Mouse (Mus musculus): ENCODE results near the gene Pten. TPM values are rescaled to one million over a fixed set of nuclear protein-coding genes. Genes with fewer than 3 reads are reported as not detected.
"Not testable (repeated sequence)": the region's sequence is repeated elsewhere in the genome, so short reads cannot be mapped to it uniquely, and the experiment has no call there.

Pten gene
- total and polyA plus RNA-seq, 2 experiments from 2014 or later = 14.7 to 95.9 TPM

DNA sequence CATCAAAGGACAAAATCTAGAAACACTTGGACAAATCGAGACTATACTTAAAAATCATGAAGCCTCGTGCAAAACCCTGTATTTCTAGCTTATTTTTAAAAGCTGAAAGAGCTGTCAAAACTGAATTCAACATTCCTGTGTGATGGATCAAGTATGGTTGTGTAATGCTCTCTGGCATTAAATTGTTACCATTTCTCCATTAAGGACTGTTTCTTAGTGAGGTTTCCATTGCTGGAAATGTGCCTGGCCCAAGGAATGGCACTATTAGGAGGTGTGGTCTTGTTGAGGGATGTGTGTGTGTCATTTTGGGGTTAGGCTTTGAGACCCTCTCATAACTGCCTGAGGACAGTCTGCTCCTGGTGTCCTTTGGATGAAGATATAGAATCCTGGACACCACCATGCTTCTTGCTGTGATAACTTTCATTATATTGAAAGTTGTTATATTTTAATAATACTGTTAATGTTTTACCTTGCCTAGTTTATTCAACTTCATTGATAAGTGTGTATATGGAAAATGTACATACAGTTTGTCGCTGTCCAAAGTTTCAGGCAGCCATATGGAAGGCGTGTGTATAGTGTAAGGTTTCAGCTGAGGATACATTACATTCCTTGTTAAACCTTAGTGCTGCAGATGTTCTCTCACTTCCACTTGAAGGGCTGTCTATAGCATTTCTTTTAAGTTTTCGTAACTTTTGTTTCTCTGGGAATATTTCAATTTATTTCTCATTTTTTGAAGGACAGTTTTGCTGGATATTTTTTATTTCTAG is 24.2 kb downstream of the Pten start:
- no peaks in the 10 kb centered on the region for H3K27me3 ChIP-seq (ENCODE audit: insufficient read depth, low read length)
- no peak for TF ChIP-seq CTCF (IDR thresholded peaks at IDR 0.05; ENCODE audit: low read depth)
- no peak for ATAC-seq
- no peak overlapping the region for H3K27ac ChIP-seq
- WGBS = 94% methylated on average over 5 of the region's 5 CpGs
- no peak overlapping the region for H3K4me3 ChIP-seq (ENCODE audit: low read length)
- no peak for DNase-seq (ENCODE audit: low spot score)
- H3K9me3 ChIP-seq (ENCODE audit: low read length) = no peaks in the 10 kb centered on the region
- no peak overlapping the region for H3K9ac ChIP-seq (replicated peaks; ENCODE audit: low read length)
- no peaks in the 10 kb centered on the region for H3K36me3 ChIP-seq (ENCODE audit: insufficient read depth, low read length)
- no peak overlapping the region for H3K4me2 ChIP-seq (ENCODE audit: low read depth, low read length)
- no peaks in the 10 kb centered on the region for H3K4me1 ChIP-seq (ENCODE audit: insufficient read depth, low read length)

DNA sequence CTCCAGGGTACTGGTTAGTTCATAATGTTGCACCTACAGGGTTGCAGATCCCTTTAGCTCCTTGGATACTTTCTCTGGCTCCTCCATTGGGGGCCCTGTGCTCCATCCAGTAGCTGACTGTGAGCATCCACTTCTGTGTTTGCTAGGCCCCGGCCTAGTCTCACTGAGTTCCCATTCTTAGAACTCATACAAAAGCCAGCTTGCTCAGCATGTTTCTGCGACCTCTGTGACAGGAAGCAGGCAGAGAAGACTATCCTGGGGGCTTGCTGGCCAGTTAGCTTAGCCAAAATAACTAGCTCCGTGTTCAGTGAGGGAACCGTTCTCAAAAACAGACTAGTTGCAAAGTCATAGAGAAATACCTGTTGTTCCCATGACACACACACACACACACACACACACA is 30.1 kb downstream of the Pten start:
- not testable (repeated sequence) for H3K4me3 ChIP-seq (ENCODE audit: low read length); ATAC-seq; DNase-seq (ENCODE audit: low spot score); H3K9me3 ChIP-seq (ENCODE audit: low read length); H3K4me1 ChIP-seq (ENCODE audit: insufficient read depth, low read length); H3K27me3 ChIP-seq (ENCODE audit: insufficient read depth, low read length); H3K27ac ChIP-seq; H3K9ac ChIP-seq (replicated peaks; ENCODE audit: low read length); H3K4me2 ChIP-seq (ENCODE audit: low read depth, low read length); H3K36me3 ChIP-seq (ENCODE audit: insufficient read depth, low read length)
- 38% methylated on average over 4 of the region's 4 CpGs for WGBS

DNA sequence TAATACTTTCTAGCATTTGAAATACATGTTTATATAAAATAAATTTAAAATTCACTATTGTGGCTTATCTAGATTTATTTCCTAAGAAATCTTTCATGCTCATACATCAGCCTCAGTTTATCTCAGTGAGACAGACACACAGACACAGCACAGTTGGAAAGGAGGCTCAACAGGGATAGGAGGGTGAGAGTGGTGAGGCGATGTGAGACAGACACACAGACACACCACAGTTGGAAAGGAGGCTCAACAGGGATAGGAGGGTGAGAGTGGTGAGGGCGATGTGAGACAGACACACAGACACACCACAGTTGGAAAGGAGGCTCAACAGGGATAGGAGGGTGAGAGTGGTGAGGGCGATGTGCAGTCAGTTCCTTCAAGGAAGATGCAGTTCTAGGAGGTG is 30.7 kb downstream of the Pten start:
- H3K9me3 ChIP-seq (ENCODE audit: low read length); H3K9ac ChIP-seq (replicated peaks; ENCODE audit: low read length); H3K36me3 ChIP-seq (ENCODE audit: insufficient read depth, low read length); H3K27me3 ChIP-seq (ENCODE audit: insufficient read depth, low read length); H3K4me3 ChIP-seq (ENCODE audit: low read length); H3K27ac ChIP-seq; DNase-seq (ENCODE audit: low spot score); H3K4me2 ChIP-seq (ENCODE audit: low read depth, low read length); H3K4me1 ChIP-seq (ENCODE audit: insufficient read depth, low read length); ATAC-seq: not testable (repeated sequence)
- 82% methylated on average over 3 of the region's 3 CpGs for WGBS

DNA sequence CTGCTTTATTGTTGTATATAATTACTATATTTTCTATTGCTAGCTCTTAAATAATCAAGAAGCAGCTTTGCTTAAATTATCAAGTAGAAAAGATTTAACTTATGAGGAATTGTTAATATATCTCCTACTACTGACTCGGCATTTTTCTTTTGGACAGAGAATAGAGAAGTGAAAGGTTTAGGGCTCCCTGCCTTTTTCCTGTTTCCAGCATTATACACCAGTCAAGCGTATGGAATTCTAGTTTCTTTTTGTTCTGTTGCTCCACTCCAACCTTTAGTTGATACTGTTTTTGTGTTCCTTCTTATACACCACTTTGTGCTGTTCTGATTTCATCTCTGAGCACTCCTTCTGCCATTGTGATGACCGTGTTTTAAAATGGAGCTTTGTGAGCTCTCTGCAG is 32.2 kb downstream of the Pten start:
- H3K27ac ChIP-seq = no peak overlapping the region

DNA sequence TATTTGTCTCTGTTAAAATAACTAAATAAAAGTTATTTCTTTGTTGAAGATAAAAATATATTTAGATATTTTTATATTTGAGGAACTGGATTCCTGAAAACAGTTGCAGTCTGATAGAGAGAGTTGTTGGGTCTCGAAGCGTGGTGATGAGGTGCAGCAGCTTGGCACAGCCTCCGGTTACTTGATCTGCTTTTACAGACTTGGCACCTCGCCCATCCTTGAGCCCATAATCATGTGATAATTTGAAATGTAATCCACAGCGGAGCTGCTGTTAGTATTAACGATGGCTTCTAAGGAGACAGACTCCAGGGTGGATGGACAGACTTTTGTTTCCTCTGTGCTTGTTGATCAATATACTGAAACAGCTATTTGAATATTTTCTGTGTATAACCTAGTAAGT is 35.3 kb downstream of the Pten start:
- ATAC-seq = peak; percentile 66; the same call in 1 of the 2 replicates
- no peak overlapping the region for H3K9ac ChIP-seq (replicated peaks; ENCODE audit: low read length)

More for the DNA sequence above, 32.2 kb downstream of the Pten start:
- Histone ChIP-seq H3K4me1 (ENCODE audit: insufficient read depth, low read length) (no peaks in the 10 kb centered on the region), H3K4me3 (ENCODE audit: low read length) (no peak overlapping the region), H3K4me2 (ENCODE audit: low read depth, low read length) (no peak overlapping the region), H3K27me3 (ENCODE audit: insufficient read depth, low read length) (no peaks in the 10 kb centered on the region), H3K36me3 (ENCODE audit: insufficient read depth, low read length) (no peaks in the 10 kb centered on the region), H3K9me3 (ENCODE audit: low read length) (no peaks in the 10 kb centered on the region), H3K9ac (replicated peaks; ENCODE audit: low read length) (no peak overlapping the region)
- no peak for DNase-seq (ENCODE audit: low spot score)
- ATAC-seq = no peak
- TF ChIP-seq CTCF (IDR thresholded peaks at IDR 0.05; ENCODE audit: low read depth) = no peak
- 43% methylated on average over 3 of the region's 3 CpGs for WGBS

DNA sequence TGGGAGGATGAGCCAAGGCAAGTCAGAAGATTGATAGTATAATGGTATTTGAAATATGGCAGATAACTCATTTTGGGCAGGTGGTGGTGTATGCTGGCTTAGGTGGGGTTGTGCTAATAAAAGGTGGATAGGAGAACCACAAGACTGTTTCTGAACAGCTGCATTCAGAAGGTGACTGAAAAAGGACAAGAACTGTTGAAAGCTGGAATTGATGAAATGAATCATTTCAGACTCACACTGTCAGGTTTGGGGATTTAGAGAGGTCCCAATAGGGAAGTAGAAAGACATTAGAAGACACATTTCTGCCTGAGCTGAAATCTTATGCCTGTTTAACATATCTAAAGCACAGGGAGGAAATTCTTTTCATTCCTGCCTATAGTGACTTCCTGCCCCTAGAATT is 36.6 kb downstream of the Pten start:
- H3K9me3 ChIP-seq (ENCODE audit: low read length) = no peaks in the 10 kb centered on the region
- no peaks in the 10 kb centered on the region for H3K36me3 ChIP-seq (ENCODE audit: insufficient read depth, low read length)
- TF ChIP-seq CTCF (IDR thresholded peaks at IDR 0.05; ENCODE audit: low read depth) = no peak
- no peak overlapping the region for H3K9ac ChIP-seq (replicated peaks; ENCODE audit: low read length)
- H3K27me3 ChIP-seq (ENCODE audit: insufficient read depth, low read length) = no peaks in the 10 kb centered on the region
- H3K27ac ChIP-seq = no peak overlapping the region
- H3K4me3 ChIP-seq (ENCODE audit: low read length) = no peak overlapping the region
- DNase-seq (ENCODE audit: low spot score) (no peak), ATAC-seq (no peak)
- H3K4me2 ChIP-seq (ENCODE audit: low read depth, low read length) = no peak overlapping the region
- H3K4me1 ChIP-seq (ENCODE audit: insufficient read depth, low read length) = no peaks in the 10 kb centered on the region

More for the DNA sequence above, 35.3 kb downstream of the Pten start:
- Histone ChIP-seq H3K4me1 (ENCODE audit: insufficient read depth, low read length) (no peaks in the 10 kb centered on the region), H3K9me3 (ENCODE audit: low read length) (no peaks in the 10 kb centered on the region), H3K27ac (no peak overlapping the region), H3K4me3 (ENCODE audit: low read length) (no peak overlapping the region), H3K27me3 (ENCODE audit: insufficient read depth, low read length) (no peaks in the 10 kb centered on the region), H3K4me2 (ENCODE audit: low read depth, low read length) (no peak overlapping the region), H3K36me3 (ENCODE audit: insufficient read depth, low read length) (no peaks in the 10 kb centered on the region)
- TF ChIP-seq CTCF (IDR thresholded peaks at IDR 0.05; ENCODE audit: low read depth) = no peak
- 16% methylated on average over 6 of the region's 6 CpGs for WGBS
- peak; percentile 87 for DNase-seq (ENCODE audit: low spot score)

DNA sequence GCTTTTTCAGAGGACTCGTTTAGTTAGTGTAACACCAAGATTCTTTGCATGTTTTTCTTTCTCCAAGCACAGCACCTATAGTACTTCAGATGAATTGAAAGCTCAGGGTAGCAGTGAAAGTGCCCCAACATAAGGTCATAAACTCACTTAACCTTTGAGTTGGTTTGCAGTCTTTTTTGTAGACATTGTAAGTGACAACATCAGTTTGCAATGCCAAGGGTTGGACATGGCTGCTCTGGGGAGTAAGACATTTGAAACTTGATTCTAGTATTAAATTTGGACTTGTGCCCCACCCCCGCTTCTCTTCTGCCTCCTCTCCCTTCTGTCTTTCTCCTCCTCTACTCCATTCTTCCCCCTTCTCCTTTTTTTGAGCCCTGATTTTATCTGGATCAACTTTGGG is 43.3 kb downstream of the Pten start:
- H3K27ac ChIP-seq = no peak overlapping the region
- H3K9me3 ChIP-seq (ENCODE audit: low read length) = no peaks in the 10 kb centered on the region
- no peaks in the 10 kb centered on the region for H3K36me3 ChIP-seq (ENCODE audit: insufficient read depth, low read length)
- no peak for ATAC-seq
- TF ChIP-seq CTCF (IDR thresholded peaks at IDR 0.05; ENCODE audit: low read depth) = no peak
- H3K4me1 ChIP-seq (ENCODE audit: insufficient read depth, low read length) = no peaks in the 10 kb centered on the region
- H3K27me3 ChIP-seq (ENCODE audit: insufficient read depth, low read length) = no peaks in the 10 kb centered on the region
- no peak overlapping the region for H3K4me3 ChIP-seq (ENCODE audit: low read length)
- DNase-seq (ENCODE audit: low spot score) = no peak
- no peak overlapping the region for H3K9ac ChIP-seq (replicated peaks; ENCODE audit: low read length)
- WGBS = 81% methylated on average over 2 of the region's 2 CpGs
- H3K4me2 ChIP-seq (ENCODE audit: low read depth, low read length) = no peak overlapping the region

Data from hindbrain, postnatal 0 days (tissue).